Mouse (Mus musculus): ENCODE measurements at regions not wholly inside any gene's neighbourhood (a gene's known extent, or its start where the extent isn't known, plus 50 kb on each side); places are given as distances from the start of the nearest gene placed in this dataset.

DNA sequence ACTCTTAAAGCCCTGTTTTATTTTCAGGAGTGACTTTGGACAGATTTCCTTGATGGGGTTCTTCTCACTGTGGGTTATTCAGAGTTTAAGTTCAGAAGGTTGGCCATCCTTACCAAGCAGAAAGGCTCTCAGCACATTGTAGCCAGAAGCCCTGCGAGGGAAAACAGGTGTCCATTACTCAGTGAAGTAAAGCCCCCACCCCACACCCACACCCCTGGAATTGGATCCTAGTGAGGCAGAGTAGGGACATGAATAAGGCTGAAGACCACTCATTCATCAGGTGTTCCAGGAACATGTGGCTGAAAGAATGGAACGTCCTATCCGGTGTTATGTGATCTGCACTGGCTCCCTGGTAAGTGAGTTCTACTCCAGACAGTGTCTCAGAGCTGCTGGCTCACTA, 602.3 kb downstream of the Tns3 start:
- H3K4me1 ChIP-seq, result no peaks in the 10 kb centered on the region
- H3K36me3 ChIP-seq, result no peaks in the 10 kb centered on the region
- no peak overlapping the region for H3K4me3 ChIP-seq
- H3K9ac ChIP-seq, result no peak overlapping the region
- no peaks in the 10 kb centered on the region for H3K27me3 ChIP-seq (replicated peaks)
- ATAC-seq, result no peak
- no peak overlapping the region for H3K4me2 ChIP-seq
- no peak overlapping the region for H3K27ac ChIP-seq
- 66% methylated on average over 3 of the region's 3 CpGs for WGBS (ENCODE audit: insufficient replicate concordance)
- H3K9me3 ChIP-seq (replicated peaks), result no peaks in the 10 kb centered on the region

GRCm38 (mm10) chr11:8061573-8061972, 602.8 kb downstream of the Tns3 start:
- whole genome bisulfite sequencing (ENCODE audit: insufficient replicate concordance), result 64% methylated on average over 3 of the region's 3 CpGs
- H3K9ac ChIP-seq, result no peak overlapping the region
- ATAC-seq, result no peak

GRCm38 (mm10) chr11:8051499-8051898, 612.8 kb downstream of the Tns3 start:
- H3K27ac ChIP-seq, result no peak overlapping the region
- ATAC-seq, result no peak
- WGBS (ENCODE audit: insufficient replicate concordance), result 53% methylated on average over 4 of the region's 4 CpGs
- H3K36me3 ChIP-seq, result no peaks in the 10 kb centered on the region
- H3K9ac ChIP-seq, result no peak overlapping the region
- H3K4me1 ChIP-seq, result no peaks in the 10 kb centered on the region
- no peaks in the 10 kb centered on the region for H3K27me3 ChIP-seq (replicated peaks)
- no peaks in the 10 kb centered on the region for H3K9me3 ChIP-seq (replicated peaks)
- H3K4me2 ChIP-seq, result no peak overlapping the region
- H3K4me3 ChIP-seq, result no peak overlapping the region

More at GRCm38 (mm10) chr11:8061573-8061972, 602.8 kb downstream of the Tns3 start:
- no peak overlapping the region for H3K27ac ChIP-seq
- H3K4me2 ChIP-seq, result no peak overlapping the region
- no peaks in the 10 kb centered on the region for H3K9me3 ChIP-seq (replicated peaks)
- no peaks in the 10 kb centered on the region for H3K36me3 ChIP-seq
- H3K4me1 ChIP-seq, result no peaks in the 10 kb centered on the region
- H3K27me3 ChIP-seq (replicated peaks), result no peaks in the 10 kb centered on the region
- no peak overlapping the region for H3K4me3 ChIP-seq

- 44% methylated on average over 3 of the region's 3 CpGs for WGBS (ENCODE audit: insufficient replicate concordance)
- Histone ChIP-seq H3K4me1 (no peaks in the 10 kb centered on the region), H3K27me3 (replicated peaks) (no peaks in the 10 kb centered on the region), H3K9ac (no peak overlapping the region), H3K9me3 (replicated peaks) (no peaks in the 10 kb centered on the region), H3K4me3 (no peak overlapping the region), H3K36me3 (no peaks in the 10 kb centered on the region), H3K27ac (no peak overlapping the region), H3K4me2 (no peak overlapping the region)
- no peak for ATAC-seq
Measured at GRCm38 (mm10) chr11:8045086-8045485, 619.2 kb downstream of the Tns3 start.

DNA sequence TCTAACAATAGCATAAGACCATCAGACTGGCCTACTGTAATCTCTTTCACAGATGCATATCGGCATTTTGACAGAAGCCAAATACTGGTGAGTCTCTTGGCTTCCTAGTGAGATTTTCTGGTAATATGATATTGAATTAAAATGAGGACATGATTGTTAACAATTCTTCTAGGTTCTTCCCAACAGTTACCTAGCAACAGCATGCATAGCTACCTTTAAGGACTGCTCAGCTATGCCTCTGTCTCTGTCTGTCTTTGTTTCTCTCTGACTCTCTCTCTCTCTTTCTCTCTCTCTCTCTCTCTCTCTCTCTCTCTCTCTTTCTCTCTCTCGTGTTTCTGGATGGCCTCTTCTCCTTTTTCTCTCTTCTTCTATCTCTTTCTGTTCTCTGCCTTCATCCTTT, 634.2 kb downstream of the Tns3 start:
- 46% methylated on average over 2 of the region's 2 CpGs for WGBS (ENCODE audit: insufficient replicate concordance)
- ATAC-seq, result no peak
- H3K4me3 ChIP-seq, result no peak overlapping the region
- no peaks in the 10 kb centered on the region for H3K4me1 ChIP-seq
- no peak overlapping the region for H3K9ac ChIP-seq
- H3K4me2 ChIP-seq, result no peak overlapping the region
- no peak overlapping the region for H3K27ac ChIP-seq
- H3K9me3 ChIP-seq (replicated peaks), result no peaks in the 10 kb centered on the region
- no peaks in the 10 kb centered on the region for H3K27me3 ChIP-seq (replicated peaks)
- no peaks in the 10 kb centered on the region for H3K36me3 ChIP-seq

GRCm38 (mm10) chr11:8007801-8008200, 656.5 kb downstream of the Tns3 start:
- Histone ChIP-seq H3K36me3 (no peaks in the 10 kb centered on the region), H3K4me3 (no peak overlapping the region), H3K4me1 (no peaks in the 10 kb centered on the region), H3K27me3 (replicated peaks) (no peaks in the 10 kb centered on the region), H3K9me3 (replicated peaks) (no peaks in the 10 kb centered on the region), H3K4me2 (no peak overlapping the region), H3K27ac (no peak overlapping the region), H3K9ac (no peak overlapping the region)
- WGBS (ENCODE audit: insufficient replicate concordance), result 59% methylated on average over 1 of the region's 1 CpGs
- ATAC-seq, result no peak

DNA sequence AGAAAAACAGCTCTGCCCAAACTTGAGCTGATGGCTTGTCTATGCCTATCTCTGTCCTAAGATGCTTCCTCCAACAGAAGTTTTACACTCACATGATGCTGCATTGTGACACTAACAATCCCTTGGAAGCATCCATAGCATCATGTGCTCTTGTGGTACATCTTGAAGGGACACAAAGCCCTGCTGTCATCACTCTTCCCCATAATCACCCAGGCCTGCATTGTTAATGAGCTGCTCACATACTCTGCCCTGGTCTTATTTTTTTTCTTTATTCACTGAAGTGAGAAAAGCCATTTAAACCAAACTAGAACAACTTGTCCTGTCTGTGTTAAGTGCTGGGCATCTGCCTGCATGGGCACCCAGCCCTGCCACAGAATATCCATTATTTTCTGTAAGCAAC, 683.3 kb downstream of the Tns3 start:
- no peaks in the 10 kb centered on the region for H3K9me3 ChIP-seq (replicated peaks)
- H3K36me3 ChIP-seq, result no peaks in the 10 kb centered on the region
- no peak overlapping the region for H3K9ac ChIP-seq
- H3K27ac ChIP-seq, result no peak overlapping the region
- ATAC-seq, result no peak
- H3K4me2 ChIP-seq, result no peak overlapping the region
- H3K4me3 ChIP-seq, result no peak overlapping the region
- no peaks in the 10 kb centered on the region for H3K4me1 ChIP-seq
- H3K27me3 ChIP-seq (replicated peaks), result no peaks in the 10 kb centered on the region

DNA sequence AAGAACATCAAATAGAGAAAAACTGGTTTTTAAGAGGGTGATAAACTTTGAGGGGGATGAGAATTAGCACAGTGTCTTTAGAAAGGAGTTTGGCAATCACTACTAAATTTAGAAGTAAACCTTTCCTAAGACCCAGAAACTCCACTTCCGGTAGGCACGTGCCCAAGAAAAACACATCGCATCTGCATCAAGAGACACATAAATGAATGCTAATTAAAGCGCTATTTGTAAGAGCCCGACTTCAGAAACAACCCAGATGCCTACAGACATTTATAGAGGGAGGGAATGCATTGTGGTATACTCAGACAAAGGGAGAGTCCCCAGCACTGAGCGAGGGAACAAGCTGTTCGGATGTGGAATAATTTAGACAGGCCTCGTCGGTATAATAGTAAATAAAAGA, 688.5 kb downstream of the Tns3 start:
- Histone ChIP-seq H3K9ac (no peak overlapping the region), H3K4me1 (no peaks in the 10 kb centered on the region), H3K4me2 (no peak overlapping the region), H3K27ac (no peak overlapping the region), H3K27me3 (replicated peaks) (no peaks in the 10 kb centered on the region), H3K36me3 (no peaks in the 10 kb centered on the region), H3K9me3 (replicated peaks) (no peaks in the 10 kb centered on the region), H3K4me3 (no peak overlapping the region)
- no peak for ATAC-seq
- 69% methylated on average over 9 of the region's 9 CpGs for WGBS (ENCODE audit: insufficient replicate concordance)

GRCm38 (mm10) chr11:7949931-7950330, 714.4 kb downstream of the Tns3 start:
- ATAC-seq, result no peak
- Histone ChIP-seq H3K4me3 (no peak overlapping the region), H3K4me2 (no peak overlapping the region), H3K27ac (no peak overlapping the region), H3K4me1 (no peaks in the 10 kb centered on the region), H3K9me3 (replicated peaks) (no peaks in the 10 kb centered on the region), H3K9ac (no peak overlapping the region), H3K27me3 (replicated peaks) (no peaks in the 10 kb centered on the region), H3K36me3 (no peaks in the 10 kb centered on the region)

- ATAC-seq, result no peak
- WGBS (ENCODE audit: insufficient replicate concordance), result 49% methylated on average over 6 of the region's 6 CpGs
- H3K9me3 ChIP-seq (replicated peaks), result no peaks in the 10 kb centered on the region
- H3K4me1 ChIP-seq, result no peaks in the 10 kb centered on the region
- H3K36me3 ChIP-seq, result no peaks in the 10 kb centered on the region
- no peak overlapping the region for H3K27ac ChIP-seq
- H3K4me3 ChIP-seq, result no peak overlapping the region
- no peaks in the 10 kb centered on the region for H3K27me3 ChIP-seq (replicated peaks)
- H3K4me2 ChIP-seq, result no peak overlapping the region
- no peak overlapping the region for H3K9ac ChIP-seq
Measured at GRCm38 (mm10) chr11:7949201-7949875, 715.0 kb downstream of the Tns3 start.

- no peak overlapping the region for H3K27ac ChIP-seq
- H3K27me3 ChIP-seq (replicated peaks), result no peaks in the 10 kb centered on the region
- no peaks in the 10 kb centered on the region for H3K9me3 ChIP-seq (replicated peaks)
- no peak overlapping the region for H3K4me3 ChIP-seq
- 71% methylated on average over 5 of the region's 5 CpGs for WGBS (ENCODE audit: insufficient replicate concordance)
- no peak for ATAC-seq
- H3K9ac ChIP-seq, result no peak overlapping the region
- no peaks in the 10 kb centered on the region for H3K36me3 ChIP-seq
- H3K4me1 ChIP-seq, result no peaks in the 10 kb centered on the region
- no peak overlapping the region for H3K4me2 ChIP-seq
Measured at GRCm38 (mm10) chr11:7944956-7945515, 719.3 kb downstream of the Tns3 start.

- no peak for ATAC-seq
- Histone ChIP-seq H3K27ac (no peak overlapping the region), H3K27me3 (replicated peaks) (no peaks in the 10 kb centered on the region), H3K4me2 (no peak overlapping the region), H3K4me1 (no peaks in the 10 kb centered on the region), H3K9me3 (replicated peaks) (no peaks in the 10 kb centered on the region), H3K4me3 (no peak overlapping the region), H3K36me3 (no peaks in the 10 kb centered on the region), H3K9ac (no peak overlapping the region)
- WGBS (ENCODE audit: insufficient replicate concordance), result 63% methylated on average over 4 of the region's 4 CpGs
Measured at GRCm38 (mm10) chr11:7944373-7944772, 720.0 kb downstream of the Tns3 start.

GRCm38 (mm10) chr11:7933611-7934010, 719.9 kb upstream of the Igfbp3 start:
- 51% methylated on average over 3 of the region's 3 CpGs for WGBS (ENCODE audit: insufficient replicate concordance)
- no peak for ATAC-seq
- no peak overlapping the region for H3K27ac ChIP-seq
- no peak overlapping the region for H3K4me2 ChIP-seq
- H3K27me3 ChIP-seq (replicated peaks), result no peaks in the 10 kb centered on the region
- no peaks in the 10 kb centered on the region for H3K36me3 ChIP-seq
- H3K4me1 ChIP-seq, result no peaks in the 10 kb centered on the region
- no peak overlapping the region for H3K9ac ChIP-seq
- H3K4me3 ChIP-seq, result no peak overlapping the region
- H3K9me3 ChIP-seq (replicated peaks), result no peaks in the 10 kb centered on the region

All from liver, embryonic 12.5 days (tissue).